Mouse (Mus musculus): ENCODE measurements at regions not wholly inside any gene's neighbourhood (a gene's known extent, or its start where the extent isn't known, plus 50 kb on each side); places are given as distances from the start of the nearest gene placed in this dataset.

GRCm38 (mm10) chr3:52617413-52618149, 349.4 kb downstream of the Foxo1 start:
- Histone ChIP-seq H3K27me3 (ENCODE audit: control insufficient read depth, insufficient read depth, low read depth, low read length) (no peaks in the 10 kb centered on the region), H3K4me2 (ENCODE audit: low read depth, low read length) (no peak overlapping the region), H3K9me3 (replicated peaks; ENCODE audit: control insufficient read depth, low read length) (no peaks in the 10 kb centered on the region), H3K36me3 (ENCODE audit: control insufficient read depth, insufficient read depth) (no peaks in the 10 kb centered on the region), H3K4me3 (ENCODE audit: low read depth, low read length) (no peak overlapping the region), H3K4me1 (ENCODE audit: control insufficient read depth, low read depth, low read length) (peaks cover 3% of the 10 kb centered on the region; the same call in 1 of the 2 replicates), H3K27ac (ENCODE audit: low read length) (peak overlapping the region; percentile 79), H3K9ac (ENCODE audit: low read depth, low read length) (no peak overlapping the region)
- WGBS (ENCODE audit: insufficient replicate concordance): 45% methylated on average over 8 of the region's 8 CpGs
- ATAC-seq (ENCODE audit: low read depth): peak; percentile 81

GRCm38 (mm10) chr3:52611881-52612280, 343.7 kb downstream of the Foxo1 start:
- no peak overlapping the region for H3K4me3 ChIP-seq (ENCODE audit: low read depth, low read length)
- no peak overlapping the region for H3K27ac ChIP-seq (ENCODE audit: low read length)
- WGBS (ENCODE audit: insufficient replicate concordance): 71% methylated on average over 8 of the region's 8 CpGs
- H3K9ac ChIP-seq (ENCODE audit: low read depth, low read length): no peak overlapping the region
- H3K9me3 ChIP-seq (replicated peaks; ENCODE audit: control insufficient read depth, low read length): no peaks in the 10 kb centered on the region
- H3K4me1 ChIP-seq (ENCODE audit: control insufficient read depth, low read depth, low read length): no peaks in the 10 kb centered on the region
- ATAC-seq (ENCODE audit: low read depth): no peak
- no peaks in the 10 kb centered on the region for H3K27me3 ChIP-seq (ENCODE audit: control insufficient read depth, insufficient read depth, low read depth, low read length)
- no peak overlapping the region for H3K4me2 ChIP-seq (ENCODE audit: low read depth, low read length)
- H3K36me3 ChIP-seq (ENCODE audit: control insufficient read depth, insufficient read depth): no peaks in the 10 kb centered on the region

GRCm38 (mm10) chr3:52610466-52610865, 342.3 kb downstream of the Foxo1 start:
- Histone ChIP-seq H3K27ac (ENCODE audit: low read length) (no peak overlapping the region), H3K4me1 (ENCODE audit: control insufficient read depth, low read depth, low read length) (no peaks in the 10 kb centered on the region), H3K9me3 (replicated peaks; ENCODE audit: control insufficient read depth, low read length) (no peaks in the 10 kb centered on the region), H3K4me3 (ENCODE audit: low read depth, low read length) (no peak overlapping the region), H3K4me2 (ENCODE audit: low read depth, low read length) (no peak overlapping the region), H3K27me3 (ENCODE audit: control insufficient read depth, insufficient read depth, low read depth, low read length) (no peaks in the 10 kb centered on the region), H3K36me3 (ENCODE audit: control insufficient read depth, insufficient read depth) (no peaks in the 10 kb centered on the region), H3K9ac (ENCODE audit: low read depth, low read length) (no peak overlapping the region)
- 38% methylated on average over 3 of the region's 3 CpGs for WGBS (ENCODE audit: insufficient replicate concordance)
- ATAC-seq (ENCODE audit: low read depth): no peak

- H3K27ac ChIP-seq (ENCODE audit: low read length): no peak overlapping the region
- H3K9me3 ChIP-seq (replicated peaks; ENCODE audit: control insufficient read depth, low read length): no peaks in the 10 kb centered on the region
- no peaks in the 10 kb centered on the region for H3K27me3 ChIP-seq (ENCODE audit: control insufficient read depth, insufficient read depth, low read depth, low read length)
- H3K36me3 ChIP-seq (ENCODE audit: control insufficient read depth, insufficient read depth): no peaks in the 10 kb centered on the region
- WGBS (ENCODE audit: insufficient replicate concordance): 51% methylated on average over 5 of the region's 5 CpGs
- H3K4me1 ChIP-seq (ENCODE audit: control insufficient read depth, low read depth, low read length): no peaks in the 10 kb centered on the region
- no peak overlapping the region for H3K4me2 ChIP-seq (ENCODE audit: low read depth, low read length)
- no peak overlapping the region for H3K4me3 ChIP-seq (ENCODE audit: low read depth, low read length)
- no peak for ATAC-seq (ENCODE audit: low read depth)
- no peak overlapping the region for H3K9ac ChIP-seq (ENCODE audit: low read depth, low read length)
Observed at GRCm38 (mm10) chr3:52608086-52608426, 339.9 kb downstream of the Foxo1 start.

- H3K4me3 ChIP-seq (ENCODE audit: low read depth, low read length): no peak overlapping the region
- WGBS (ENCODE audit: insufficient replicate concordance): 63% methylated on average over 12 of the region's 12 CpGs
Observed at GRCm38 (mm10) chr3:52607379-52608085, 339.4 kb downstream of the Foxo1 start.

GRCm38 (mm10) chr3:52605261-52605771, 337.2 kb downstream of the Foxo1 start:
- H3K4me1 ChIP-seq (ENCODE audit: control insufficient read depth, low read depth, low read length): no peaks in the 10 kb centered on the region
- H3K4me3 ChIP-seq (ENCODE audit: low read depth, low read length): no peak overlapping the region
- WGBS (ENCODE audit: insufficient replicate concordance): 62% methylated on average over 6 of the region's 6 CpGs
- no peaks in the 10 kb centered on the region for H3K27me3 ChIP-seq (ENCODE audit: control insufficient read depth, insufficient read depth, low read depth, low read length)
- H3K36me3 ChIP-seq (ENCODE audit: control insufficient read depth, insufficient read depth): no peaks in the 10 kb centered on the region
- H3K27ac ChIP-seq (ENCODE audit: low read length): no peak overlapping the region
- no peak overlapping the region for H3K4me2 ChIP-seq (ENCODE audit: low read depth, low read length)
- ATAC-seq (ENCODE audit: low read depth): no peak
- H3K9ac ChIP-seq (ENCODE audit: low read depth, low read length): no peak overlapping the region
- H3K9me3 ChIP-seq (replicated peaks; ENCODE audit: control insufficient read depth, low read length): no peaks in the 10 kb centered on the region

More at GRCm38 (mm10) chr3:52607379-52608085, 339.4 kb downstream of the Foxo1 start:
- Histone ChIP-seq H3K27me3 (ENCODE audit: control insufficient read depth, insufficient read depth, low read depth, low read length) (no peaks in the 10 kb centered on the region), H3K9me3 (replicated peaks; ENCODE audit: control insufficient read depth, low read length) (no peaks in the 10 kb centered on the region), H3K4me1 (ENCODE audit: control insufficient read depth, low read depth, low read length) (no peaks in the 10 kb centered on the region), H3K27ac (ENCODE audit: low read length) (no peak overlapping the region), H3K9ac (ENCODE audit: low read depth, low read length) (no peak overlapping the region), H3K4me2 (ENCODE audit: low read depth, low read length) (no peak overlapping the region), H3K36me3 (ENCODE audit: control insufficient read depth, insufficient read depth) (no peaks in the 10 kb centered on the region)
- ATAC-seq (ENCODE audit: low read depth): no peak

- no peaks in the 10 kb centered on the region for H3K36me3 ChIP-seq (ENCODE audit: control insufficient read depth, insufficient read depth)
- no peak for ATAC-seq (ENCODE audit: low read depth)
- no peaks in the 10 kb centered on the region for H3K9me3 ChIP-seq (replicated peaks; ENCODE audit: control insufficient read depth, low read length)
- no peaks in the 10 kb centered on the region for H3K4me1 ChIP-seq (ENCODE audit: control insufficient read depth, low read depth, low read length)
- WGBS (ENCODE audit: insufficient replicate concordance): 65% methylated on average over 8 of the region's 8 CpGs
- no peak overlapping the region for H3K4me2 ChIP-seq (ENCODE audit: low read depth, low read length)
- H3K27ac ChIP-seq (ENCODE audit: low read length): no peak overlapping the region
- no peaks in the 10 kb centered on the region for H3K27me3 ChIP-seq (ENCODE audit: control insufficient read depth, insufficient read depth, low read depth, low read length)
- no peak overlapping the region for H3K4me3 ChIP-seq (ENCODE audit: low read depth, low read length)
- no peak overlapping the region for H3K9ac ChIP-seq (ENCODE audit: low read depth, low read length)
Observed at GRCm38 (mm10) chr3:52603244-52603704, 335.1 kb downstream of the Foxo1 start.

GRCm38 (mm10) chr3:52601011-52601745, 333.0 kb downstream of the Foxo1 start:
- no peak overlapping the region for H3K27ac ChIP-seq (ENCODE audit: low read length)
- no peaks in the 10 kb centered on the region for H3K4me1 ChIP-seq (ENCODE audit: control insufficient read depth, low read depth, low read length)
- WGBS (ENCODE audit: insufficient replicate concordance): 76% methylated on average over 21 of the region's 21 CpGs
- no peak overlapping the region for H3K4me3 ChIP-seq (ENCODE audit: low read depth, low read length)
- H3K4me2 ChIP-seq (ENCODE audit: low read depth, low read length): no peak overlapping the region
- no peaks in the 10 kb centered on the region for H3K9me3 ChIP-seq (replicated peaks; ENCODE audit: control insufficient read depth, low read length)
- no peaks in the 10 kb centered on the region for H3K36me3 ChIP-seq (ENCODE audit: control insufficient read depth, insufficient read depth)
- no peak overlapping the region for H3K9ac ChIP-seq (ENCODE audit: low read depth, low read length)
- H3K27me3 ChIP-seq (ENCODE audit: control insufficient read depth, insufficient read depth, low read depth, low read length): no peaks in the 10 kb centered on the region
- no peak for ATAC-seq (ENCODE audit: low read depth)
